Mouse (Mus musculus) brain, embryonic 18.5 days (tissue): Measurements from ENCODE around the gene Ensa.

ENCODE experiments used
- DNase-seq: peaks from one replicate; pipeline ENCODE4 v3.0.0-alpha.2; 2012; ENCODE audit warnings: low read depth, low spot score

The Ensa gene

DNA sequence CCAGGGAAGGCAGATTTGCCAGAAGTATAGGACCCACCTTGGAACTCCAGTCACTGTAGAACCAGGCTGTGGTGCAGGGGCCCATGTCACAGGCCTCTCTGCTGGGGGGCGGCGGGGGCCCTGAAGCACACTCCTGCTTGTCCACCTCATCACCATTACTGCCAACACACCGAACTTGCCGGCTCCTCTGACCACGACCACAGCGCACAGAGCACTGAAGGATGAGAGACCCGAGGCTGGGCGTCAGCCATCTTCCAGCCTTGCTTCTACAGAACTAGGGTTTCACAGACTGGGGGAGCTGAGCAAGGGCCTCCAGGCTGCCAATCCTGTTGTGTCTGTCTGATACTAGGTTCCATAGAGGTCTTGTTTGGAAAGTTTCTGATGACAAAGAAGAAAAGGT is 54.8 kb downstream of the Ensa start:
- DNase-seq = no peak

GRCm38 (mm10) chr3:95680673-95681072 is 55.9 kb downstream of the Ensa start:
- no peak for DNase-seq

- no peak for DNase-seq
Observed at GRCm38 (mm10) chr3:95681365-95681764, 56.6 kb downstream of the Ensa start.
